Mouse (Mus musculus): ENCODE measurements at regions not wholly inside any gene's neighbourhood (a gene's known extent, or its start where the extent isn't known, plus 50 kb on each side); places are given as distances from the start of the nearest gene placed in this dataset.

DNA sequence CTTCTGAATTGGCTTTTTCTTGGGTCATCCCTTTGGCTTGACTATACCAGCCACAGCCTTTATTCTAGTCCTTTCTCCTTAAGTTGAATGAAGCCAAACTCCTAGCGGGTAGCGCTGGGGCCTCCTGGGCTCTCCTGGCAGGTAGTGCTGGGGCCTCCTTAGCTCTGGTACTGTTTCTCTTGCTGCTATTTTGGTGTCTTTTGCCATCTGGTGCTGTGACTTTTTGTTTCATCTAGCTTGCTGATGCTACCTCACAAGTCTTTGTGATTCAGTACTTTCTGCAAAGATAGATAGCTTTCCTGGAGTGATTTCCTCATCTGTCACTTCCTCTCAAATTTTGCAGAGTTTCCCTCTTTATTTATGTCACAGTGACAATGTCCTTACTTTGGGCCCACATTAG lies 90.1 kb downstream of the Tmem200c start:
- DNase-seq, result no peak

DNA sequence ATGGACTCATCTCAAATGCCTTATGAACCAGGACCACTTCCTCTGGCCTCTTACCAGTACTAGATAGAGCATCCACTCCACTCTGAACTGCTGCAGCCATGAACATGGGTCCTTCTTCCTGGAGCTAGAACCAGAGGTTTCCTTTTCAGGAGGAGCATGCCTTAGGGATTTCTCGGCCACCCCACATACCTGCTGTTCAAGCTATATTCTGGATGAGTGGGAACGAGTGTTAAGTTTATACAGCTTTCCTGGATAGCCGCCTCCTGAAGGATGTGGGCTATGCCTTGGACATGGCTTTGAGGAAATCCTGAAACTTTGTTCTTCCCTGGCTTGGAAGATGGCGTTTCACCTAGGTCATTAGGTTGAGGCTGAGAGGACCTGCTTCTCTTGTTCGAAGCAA lies 91.8 kb downstream of the Tmem200c start:
- DNase-seq, result no peak

DNA sequence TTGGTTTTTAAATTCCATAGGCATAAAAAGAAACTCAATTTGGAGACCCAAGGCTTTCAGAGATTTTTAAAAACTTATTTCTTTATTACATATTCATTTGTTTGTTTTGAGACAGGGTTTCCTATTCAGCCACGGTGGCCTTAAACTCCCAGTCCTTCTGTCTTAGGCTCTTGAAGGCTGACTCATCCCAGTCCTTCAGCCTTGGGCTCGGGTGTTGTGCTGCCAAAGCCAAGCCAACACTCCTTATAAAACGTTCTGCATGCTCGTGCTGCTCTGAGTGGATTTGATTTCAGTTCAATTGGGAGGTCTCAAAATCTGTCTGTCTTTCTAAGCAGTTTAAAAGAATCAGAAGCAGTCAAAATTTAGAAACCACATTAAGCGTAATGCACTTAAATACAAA lies 96.8 kb downstream of the Tmem200c start:
- no peak for DNase-seq

GRCm38 (mm10) chr17:68927418-68927817 lies 101.0 kb downstream of the Tmem200c start:
- DNase-seq, result no peak

DNA sequence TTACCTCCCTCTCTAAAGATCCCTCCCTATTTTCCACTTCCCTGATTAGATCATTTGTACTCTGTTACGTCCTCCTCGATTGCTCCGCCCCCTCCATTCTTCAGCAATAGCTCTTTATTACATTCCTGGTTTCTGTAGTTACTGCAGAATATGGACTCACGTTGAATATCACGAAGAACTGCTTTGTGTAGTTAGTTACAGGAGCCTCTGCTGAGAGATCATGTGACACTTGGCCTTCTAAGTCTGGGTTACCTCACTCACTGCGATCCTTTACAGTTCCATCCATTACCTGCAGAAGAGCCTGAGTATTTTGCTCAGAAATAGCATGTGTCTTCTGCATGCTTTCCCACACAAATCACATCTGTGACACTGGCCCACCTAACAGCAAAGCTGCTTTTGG lies 102.3 kb downstream of the Tmem200c start:
- DNase-seq, result no peak

- DNase-seq, result no peak
Observed at GRCm38 (mm10) chr17:68933265-68933664, 106.8 kb downstream of the Tmem200c start.

GRCm38 (mm10) chr17:68934066-68934465 lies 107.6 kb downstream of the Tmem200c start:
- DNase-seq, result no peak

- DNase-seq, result no peak
Observed at GRCm38 (mm10) chr17:68936016-68936415, 109.6 kb downstream of the Tmem200c start.

- no peak for DNase-seq
Observed at GRCm38 (mm10) chr17:68956275-68956674, 119.2 kb upstream of the Epb41l3 start.

- DNase-seq, result no peak
Observed at GRCm38 (mm10) chr17:68961160-68961559, 114.3 kb upstream of the Epb41l3 start.

- no peak for DNase-seq
Observed at GRCm38 (mm10) chr17:68975606-68976005, 99.9 kb upstream of the Epb41l3 start.

GRCm38 (mm10) chr17:68978151-68978550 lies 97.3 kb upstream of the Epb41l3 start:
- DNase-seq, result no peak

DNA sequence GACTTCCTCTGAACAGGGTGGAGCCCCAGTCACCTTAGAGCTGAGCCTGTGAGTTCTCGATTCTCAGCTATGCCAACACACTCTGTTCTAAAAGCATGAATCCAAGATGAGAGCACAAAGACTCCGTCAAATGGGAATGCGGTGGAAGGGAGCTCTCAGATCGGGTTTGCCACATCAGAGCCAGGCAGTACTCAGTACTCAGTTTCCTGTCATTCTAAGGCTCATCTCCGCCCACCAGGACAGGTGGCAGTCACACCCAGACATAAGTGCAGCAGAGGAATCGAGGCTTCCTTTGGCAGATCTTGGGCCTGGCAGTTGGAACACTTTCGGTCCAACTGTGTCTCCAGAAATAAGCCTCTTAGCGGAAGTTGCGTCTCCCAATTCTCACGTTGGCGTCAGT lies 94.4 kb upstream of the Epb41l3 start:
- DNase-seq, result no peak

- DNase-seq, result no peak
Observed at GRCm38 (mm10) chr17:68982094-68982493, 93.4 kb upstream of the Epb41l3 start.

GRCm38 (mm10) chr17:68999913-69000312 lies 75.6 kb upstream of the Epb41l3 start:
- no peak for DNase-seq

DNA sequence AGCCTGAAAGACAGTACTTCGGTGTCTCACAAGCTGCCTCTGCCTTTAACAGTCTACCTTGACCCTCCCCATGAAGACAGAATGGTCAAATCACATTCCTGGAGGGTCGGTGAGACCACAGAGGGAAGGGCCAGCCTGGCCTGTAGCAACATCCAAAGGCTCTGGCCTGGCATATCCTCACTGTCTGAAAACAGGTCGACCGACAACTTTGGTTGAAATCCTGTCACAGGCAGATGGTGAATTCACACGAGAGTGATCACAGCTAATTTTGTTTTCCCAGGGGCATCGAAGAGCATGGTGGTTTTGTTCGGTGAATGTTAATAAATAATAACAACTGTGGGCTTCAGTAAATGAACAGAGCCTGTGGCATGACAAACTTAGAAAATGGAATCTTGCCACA lies 71.4 kb upstream of the Epb41l3 start:
- DNase-seq, result peak; percentile 77

GRCm38 (mm10) chr17:69006272-69006671 lies 69.2 kb upstream of the Epb41l3 start:
- DNase-seq, result no peak

Measured in cerebellum, adult 9-11 months (tissue).